Mouse (Mus musculus) hindbrain, embryonic 11.5 days (tissue): Measurements from ENCODE around the gene Doxl2. TPM values are rescaled to one million over a fixed set of nuclear protein-coding genes. Genes with fewer than 3 reads are reported as not detected.

Source experiments
- ATAC-seq: fragments of 200-750 bp; cut with Nextera tagmentation; 2 replicates; pipeline ENCODE4 v1.8.0; 2017; ENCODE audit warnings: mild to moderate bottlenecking, moderate TSS enrichment, moderate library complexity; ENCODE audit not compliant: low FRiP score
- DNase-seq: peaks from one replicate; pipeline ENCODE4 v3.0.0-alpha.2; 2015; ENCODE audit warnings: low spot score
- H3K27ac ChIP-seq: fragments of 300-500 bp; sonication (generic); 2 replicates; pipeline ENCODE4 v1.5.1; 2014; ENCODE audit warnings: mild to moderate bottlenecking, low read depth, low read length
- H3K27me3 ChIP-seq: fragments of 300-500 bp; sonication (generic); 2 replicates; pipeline ENCODE4 v1.6.1; 2014; ENCODE audit warnings: mild to moderate bottlenecking, low read length, moderate library complexity, mixed read lengths; ENCODE audit not compliant: control insufficient read depth, insufficient read depth
- H3K36me3 ChIP-seq: fragments of 300-500 bp; sonication (generic); 2 replicates; pipeline ENCODE4 v1.6.1; 2014; ENCODE audit warnings: mild to moderate bottlenecking, low read length, moderate library complexity, mixed read lengths; ENCODE audit not compliant: control insufficient read depth, insufficient read depth
- H3K4me1 ChIP-seq: fragments of 300-500 bp; sonication (generic); replicated peaks from 2 replicates; pipeline ENCODE4 v1.6.1; 2014; ENCODE audit warnings: low read length, mixed read lengths; ENCODE audit not compliant: control insufficient read depth, insufficient read depth
- H3K4me2 ChIP-seq: fragments of 300-500 bp; sonication (generic); replicated peaks from 2 replicates; pipeline ENCODE4 v1.6.1; 2014; ENCODE audit warnings: mild to moderate bottlenecking, low read depth, low read length
- H3K4me3 ChIP-seq: fragments of 300-500 bp; sonication (generic); 2 replicates; pipeline ENCODE4 v1.5.1; 2014; ENCODE audit warnings: low read depth, low read length
- H3K9ac ChIP-seq: fragments of 300-500 bp; sonication (generic); 2 replicates; pipeline ENCODE4 v1.6.1; 2014; ENCODE audit warnings: low read depth, low read length
- H3K9me3 ChIP-seq: fragments of 300-500 bp; sonication (generic); 2 replicates; pipeline ENCODE4 v1.6.1; 2016; ENCODE audit warnings: low read length; ENCODE audit not compliant: control insufficient read depth
- WGBS: fragments of 180-500 bp; shearing (Covaris S2); extraction: QIAGEN DNeasy Blood & Tissue Kit; methylation state at CpG from one replicate; pipeline ENCODE4 v1.1.7; 2014; 5-methylcytosine and 5-hydroxymethylcytosine counted together
- polyA plus RNA-seq: library from polyadenylated mRNA; unstranded; fragments of >200 nt; fragmentation: Nextera tagmentation; extraction: Ambion mirVana; gene quantifications from 2 replicates; pipeline ENCODE4 v1.2.1, GENCODE M21; 2014

The Doxl2 gene
- polyA plus RNA-seq: not detected in 2 replicates

DNA sequence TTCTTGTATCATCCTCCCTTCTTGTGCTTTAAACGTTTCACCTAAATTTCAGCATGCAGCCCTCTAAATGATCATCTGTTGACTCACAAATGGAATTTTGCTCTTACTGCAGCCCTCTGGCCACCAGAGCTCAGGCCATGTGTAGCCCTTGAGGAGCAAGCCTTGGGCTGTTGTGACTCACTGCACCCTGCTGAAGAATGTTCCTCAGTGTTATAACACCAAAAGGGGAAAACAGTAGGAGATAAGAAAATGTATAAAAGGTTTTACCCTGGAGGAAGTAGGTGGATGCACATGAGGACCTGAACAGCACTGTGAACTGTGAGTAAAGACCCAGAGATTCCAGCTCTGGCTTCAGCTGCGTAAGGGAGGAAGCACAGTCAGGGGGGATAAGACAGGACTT lies at the start of gene Doxl2:
Gene Doxl2 (plus strand): TSS at position 301 of the 400 bp plus-strand sequence.
- no peak for ATAC-seq
- Histone ChIP-seq H3K4me3 (no peak within 1 kb of the TSS), H3K27me3 (no peaks in the 10 kb centered on the region), H3K4me2 (no peak within 1 kb of the TSS), H3K4me1 (no peaks in the 10 kb centered on the region), H3K27ac (no peak within 1 kb of the TSS), H3K9ac (no peak within 1 kb of the TSS), H3K36me3 (no peaks in the 10 kb centered on the region), H3K9me3 (no peaks in the 10 kb centered on the region)
- 95% methylated on average over 2 of the region's 2 CpGs for WGBS
- no peak for DNase-seq

DNA sequence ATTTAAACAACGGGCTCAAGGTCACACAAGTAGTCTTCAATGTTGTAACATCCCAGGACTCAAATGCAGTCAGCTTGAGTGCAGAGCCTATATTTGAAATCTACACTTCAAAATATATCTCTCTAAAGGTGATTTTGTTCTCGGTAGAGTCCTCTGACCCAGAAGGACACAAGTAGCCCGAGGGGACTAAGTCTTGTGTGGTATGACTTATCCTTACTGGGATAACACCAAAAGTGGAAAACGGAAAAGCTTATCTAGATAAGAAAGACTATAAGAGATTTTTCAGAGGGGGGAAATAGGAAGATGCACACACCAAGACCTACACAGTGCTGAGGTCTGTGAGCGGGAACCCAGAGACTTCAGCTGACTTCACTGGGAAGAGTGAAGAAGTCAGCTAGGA lies 45.2 kb upstream of the Doxl2 start, which contains the start of gene 1600015I10Rik:
Gene 1600015I10Rik (plus strand): TSS at position 301 of the 400 bp plus-strand sequence.
- no peaks in the 10 kb centered on the region for H3K9me3 ChIP-seq
- DNase-seq: no peak
- H3K4me1 ChIP-seq: no peaks in the 10 kb centered on the region
- H3K4me2 ChIP-seq: no peak within 1 kb of the TSS
- no peak within 1 kb of the TSS for H3K9ac ChIP-seq
- 95% methylated on average over 5 of the region's 5 CpGs for WGBS
- H3K4me3 ChIP-seq: no peak within 1 kb of the TSS
- H3K27ac ChIP-seq: no peak within 1 kb of the TSS
- H3K36me3 ChIP-seq: no peaks in the 10 kb centered on the region
- ATAC-seq: no peak
- H3K27me3 ChIP-seq: no peaks in the 10 kb centered on the region

DNA sequence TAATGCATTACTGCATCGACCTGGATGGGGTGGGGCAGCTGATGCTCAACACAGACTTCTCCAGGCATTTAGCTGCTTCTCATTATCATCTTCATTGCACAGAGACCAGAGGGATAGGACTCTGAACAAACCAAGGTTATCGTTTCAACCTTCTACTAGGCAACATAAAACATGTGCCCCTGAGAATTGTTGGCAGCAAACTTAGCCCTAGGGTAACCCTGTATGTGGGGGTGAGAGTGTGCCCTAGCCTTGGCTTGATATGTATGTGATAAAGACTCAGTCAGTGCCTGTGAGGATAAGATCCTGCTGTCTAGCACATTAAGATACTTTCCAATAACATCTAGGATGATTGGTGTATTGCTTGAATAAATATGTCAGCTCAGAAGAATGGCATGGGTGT lies 25.2 kb upstream of the Doxl2 start:
- H3K27me3 ChIP-seq: no peaks in the 10 kb centered on the region
- H3K9me3 ChIP-seq: no peaks in the 10 kb centered on the region
- H3K4me1 ChIP-seq: no peaks in the 10 kb centered on the region
- DNase-seq (no peak), ATAC-seq (no peak)
- no peak overlapping the region for H3K4me2 ChIP-seq
- H3K9ac ChIP-seq: no peak overlapping the region
- WGBS: 82% methylated on average over 2 of the region's 2 CpGs
- H3K27ac ChIP-seq: no peak overlapping the region
- H3K36me3 ChIP-seq: no peaks in the 10 kb centered on the region
- H3K4me3 ChIP-seq: no peak overlapping the region

DNA sequence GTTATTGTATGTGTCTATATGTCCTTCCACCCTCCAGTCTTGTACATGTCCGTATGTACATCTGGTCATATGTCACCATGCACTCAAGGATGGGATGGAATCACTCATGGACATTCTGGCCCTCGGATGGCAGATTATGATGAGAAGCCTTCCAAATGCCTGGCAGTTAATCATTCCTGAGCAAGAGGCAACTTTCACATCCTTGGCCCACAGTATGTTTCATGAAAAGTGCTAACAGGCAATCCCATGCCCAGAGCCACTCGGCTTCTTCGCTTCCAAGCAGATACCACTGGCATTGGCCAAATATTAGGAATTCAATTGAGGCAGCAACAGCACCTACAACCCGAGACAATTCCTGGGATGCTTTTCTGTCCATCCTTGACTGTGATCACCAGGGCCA lies 24.1 kb upstream of the Doxl2 start:
- 88% methylated on average over 5 of the region's 5 CpGs for WGBS
- H3K4me1 ChIP-seq: no peaks in the 10 kb centered on the region
- no peak for ATAC-seq
- H3K9ac ChIP-seq: no peak overlapping the region
- no peak overlapping the region for H3K27ac ChIP-seq
- no peak overlapping the region for H3K4me2 ChIP-seq
- no peak for DNase-seq
- no peaks in the 10 kb centered on the region for H3K9me3 ChIP-seq
- no peaks in the 10 kb centered on the region for H3K36me3 ChIP-seq
- H3K4me3 ChIP-seq: no peak overlapping the region
- no peaks in the 10 kb centered on the region for H3K27me3 ChIP-seq

DNA sequence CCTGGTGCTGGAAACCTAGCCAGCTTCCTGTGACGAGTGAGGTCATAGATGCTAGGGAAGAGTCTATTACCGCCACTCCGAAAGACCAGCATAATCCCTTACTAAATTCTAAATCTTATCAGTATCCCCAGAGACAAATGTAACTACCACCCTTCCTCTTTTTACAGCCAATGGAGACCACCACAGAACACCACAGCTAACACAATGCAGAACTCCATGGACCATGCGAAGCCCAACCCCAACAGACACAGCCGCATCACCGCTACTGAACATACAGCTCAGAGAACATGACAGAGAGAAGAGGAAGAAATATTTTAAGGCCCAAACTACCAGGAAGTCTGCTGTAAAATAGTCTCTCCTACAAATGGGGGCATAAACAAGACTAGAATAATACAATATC lies 23.1 kb upstream of the Doxl2 start:
- 91% methylated on average over 6 of the region's 6 CpGs for WGBS

DNA sequence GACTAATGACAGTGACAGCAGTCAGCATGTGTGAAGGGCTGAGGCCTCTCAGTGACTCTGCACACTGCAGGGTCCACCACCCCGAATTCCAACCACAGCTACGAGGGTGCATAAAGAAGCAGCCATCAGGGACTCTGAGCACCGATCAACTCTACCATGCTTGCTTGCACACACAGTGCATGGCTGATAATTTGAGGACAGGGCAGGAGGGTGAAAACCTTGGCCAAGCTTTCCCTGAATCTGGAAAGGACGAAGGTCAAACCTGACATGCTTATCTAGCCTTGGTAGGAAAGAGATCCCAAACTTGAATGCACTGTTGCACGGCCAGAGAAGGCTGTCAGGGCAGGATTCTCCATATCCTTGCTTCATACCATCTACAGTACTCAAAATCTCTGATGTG lies 21.5 kb upstream of the Doxl2 start:
- Histone ChIP-seq H3K27ac (no peak overlapping the region), H3K4me1 (no peaks in the 10 kb centered on the region), H3K9me3 (no peaks in the 10 kb centered on the region), H3K4me2 (no peak overlapping the region), H3K4me3 (no peak overlapping the region), H3K9ac (no peak overlapping the region), H3K36me3 (no peaks in the 10 kb centered on the region), H3K27me3 (no peaks in the 10 kb centered on the region)
- WGBS: 87% methylated on average over 5 of the region's 5 CpGs
- DNase-seq (no peak), ATAC-seq (no peak)

More for the DNA sequence above, 23.1 kb upstream of the Doxl2 start:
- DNase-seq (no peak), ATAC-seq (no peak)
- Histone ChIP-seq H3K4me1 (no peaks in the 10 kb centered on the region), H3K36me3 (no peaks in the 10 kb centered on the region), H3K4me3 (no peak overlapping the region), H3K27ac (no peak overlapping the region), H3K27me3 (no peaks in the 10 kb centered on the region), H3K4me2 (no peak overlapping the region), H3K9ac (no peak overlapping the region), H3K9me3 (no peaks in the 10 kb centered on the region)

DNA sequence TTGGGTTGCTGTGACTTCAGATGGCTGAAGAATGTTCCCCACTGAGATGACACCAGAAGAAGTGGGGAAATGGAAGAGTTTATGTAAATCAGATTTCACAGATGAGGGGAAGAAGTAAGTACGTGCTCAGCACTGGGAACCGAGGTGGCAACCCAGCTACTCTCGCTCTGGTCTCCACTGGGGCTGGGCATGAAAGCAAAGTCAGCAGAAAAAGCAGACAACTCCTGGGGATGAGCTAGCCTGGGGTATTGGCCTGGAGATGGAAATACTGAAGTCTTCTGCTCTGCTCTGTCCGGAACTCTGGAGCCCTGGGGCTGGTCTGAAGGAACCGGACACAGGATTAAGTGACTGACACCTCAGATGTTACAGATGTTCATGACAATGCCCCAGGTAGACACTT lies 20.6 kb upstream of the Doxl2 start:
- 78% methylated on average over 5 of the region's 5 CpGs for WGBS
- Histone ChIP-seq H3K27me3 (no peaks in the 10 kb centered on the region), H3K36me3 (no peaks in the 10 kb centered on the region), H3K27ac (no peak overlapping the region), H3K9ac (no peak overlapping the region), H3K4me3 (no peak overlapping the region), H3K9me3 (no peaks in the 10 kb centered on the region), H3K4me1 (no peaks in the 10 kb centered on the region), H3K4me2 (no peak overlapping the region)
- no peak for DNase-seq
- no peak for ATAC-seq

DNA sequence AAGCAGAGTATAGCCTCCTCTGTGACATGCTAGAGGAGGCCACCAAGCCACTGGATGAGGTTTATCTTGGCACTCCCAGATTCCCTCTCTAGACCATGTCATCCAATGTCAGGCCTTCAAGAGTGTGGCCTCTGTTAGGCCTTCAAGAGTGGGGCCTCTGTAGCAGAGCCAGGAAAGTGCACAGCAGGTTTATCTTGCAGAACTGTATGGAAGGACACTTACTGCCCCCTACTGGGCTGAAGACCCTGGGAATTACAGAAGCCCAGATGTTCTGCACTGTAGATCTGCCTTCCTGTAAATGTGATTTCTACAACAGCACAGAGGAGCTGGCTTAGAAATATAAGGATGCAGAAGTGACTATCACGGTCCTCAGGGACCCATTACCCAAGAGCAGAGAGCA lies 19.8 kb upstream of the Doxl2 start:
- no peaks in the 10 kb centered on the region for H3K27me3 ChIP-seq
- no peak overlapping the region for H3K27ac ChIP-seq
- H3K36me3 ChIP-seq: no peaks in the 10 kb centered on the region
- H3K9ac ChIP-seq: no peak overlapping the region
- ATAC-seq (no peak), DNase-seq (peak; percentile 45)
- no peaks in the 10 kb centered on the region for H3K9me3 ChIP-seq
- H3K4me2 ChIP-seq: no peak overlapping the region
- WGBS: 56% methylated on average over 1 of the region's 1 CpGs
- H3K4me3 ChIP-seq: no peak overlapping the region
- H3K4me1 ChIP-seq: no peaks in the 10 kb centered on the region

DNA sequence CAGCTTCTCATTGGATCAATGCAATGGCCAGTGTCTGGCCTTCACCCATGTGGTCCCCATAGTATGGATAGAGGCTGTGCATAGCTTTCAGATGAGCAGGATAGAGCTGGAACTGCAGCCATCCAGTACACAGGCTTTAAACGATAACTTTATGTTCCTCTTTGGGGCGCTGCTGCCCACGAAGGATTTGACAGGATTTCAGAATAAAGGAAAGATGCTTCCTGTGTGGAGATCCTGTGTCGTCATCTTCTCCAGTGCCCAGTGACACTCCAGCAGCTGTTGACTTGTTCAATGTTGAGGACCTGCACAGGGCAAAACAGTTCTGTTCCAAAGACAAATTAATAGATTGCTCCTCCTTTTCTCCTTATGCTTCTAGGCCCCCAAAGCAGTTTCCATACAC lies 18.0 kb upstream of the Doxl2 start:
- Histone ChIP-seq H3K27ac (no peak overlapping the region), H3K9me3 (no peaks in the 10 kb centered on the region), H3K4me3 (no peak overlapping the region), H3K9ac (no peak overlapping the region), H3K27me3 (no peaks in the 10 kb centered on the region), H3K36me3 (no peaks in the 10 kb centered on the region), H3K4me2 (no peak overlapping the region), H3K4me1 (no peaks in the 10 kb centered on the region)
- DNase-seq (no peak), ATAC-seq (no peak)
- 91% methylated on average over 4 of the region's 4 CpGs for WGBS
